In the genomic region with DNA sequence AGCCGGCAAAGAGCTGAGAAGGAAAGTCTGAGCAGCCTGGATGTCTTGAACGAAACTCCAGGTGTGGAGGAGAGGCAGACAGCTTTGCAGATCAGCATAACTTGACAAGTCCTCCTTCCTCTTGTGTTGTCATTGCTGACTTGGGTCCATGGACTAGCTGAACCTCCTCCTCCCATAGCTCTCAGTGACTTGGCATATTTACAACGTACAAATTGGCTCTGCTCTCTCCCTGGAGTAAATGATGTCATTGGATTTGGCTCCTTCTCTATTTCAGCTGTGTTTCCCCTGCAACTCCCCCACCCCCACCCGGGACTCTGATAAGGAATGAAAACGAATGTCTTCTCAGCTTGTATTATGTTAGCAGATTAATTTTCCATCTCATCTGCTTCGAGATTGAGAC, we compare ENCODE assay signal across 9 mouse cellular contexts. TPM values are rescaled to one million over a fixed set of nuclear protein-coding genes. Genes with fewer than 3 reads are reported as not detected.
DNase-seq lines count a peak whose midpoint lies in the region.
"Had no signal": no experiment of that assay in that cellular context is flagged by ENCODE, and none has a peak within 500 bp of the region (broad histone marks: within the 10 kb centered on the region; RNA-seq: fewer than 3 reads in every experiment).

No protein-coding gene starts in this region.

- intact Hi-C loops in heart, postnatal 36 days (cut with DNase I), result no loop called here

- DNase-seq in gastrocnemius, adult 18-20 months (ENCODE audit: low spot score), result peak; percentile 75
- no peak for DNase-seq in gastrocnemius, postnatal 10 days
- DNase-seq in urinary bladder, postnatal 14 days (ENCODE audit: low spot score), result peak; percentile 8
- DNase-seq in urinary bladder, adult 2 months (ENCODE audit: low spot score), result no peak
- DNase-seq in heart, postnatal 36 days, result peak; percentile 32 to 65
- no peak for DNase-seq in layer of hippocampus, adult 8-10 months (ENCODE audit: low spot score in 2 of 2)
- no peak for DNase-seq in testis, postnatal 10 days (ENCODE audit: low spot score)
- no peak for DNase-seq in testis, postnatal 14 days (ENCODE audit: low spot score)
- DNase-seq: right cerebral cortex, postnatal 25 days had no signal

RNA-seq across cellular contexts. Expression of a gene that starts 30.7 kb away (rescaled TPM):
- total RNA-seq in gastrocnemius, adult 18-20 months (2021), result 10 to 100 TPM; 33.8 to 39.2 TPM
- total RNA-seq in gastrocnemius, postnatal 10 days (2021), result 100 to 1,000 TPM; 260 to 367 TPM
- 689 and 872 TPM in 2 replicates for polyA plus RNA-seq in urinary bladder, adult 2 months (2012; rRNA removed)
- 100 to 1,000 TPM in 1 of 2 experiments, 10 to 100 TPM in 1; 86.6 to 106 TPM for total RNA-seq in heart, postnatal 36 days (2021)
- total RNA-seq in layer of hippocampus, adult 8-10 months (2022), result 10 to 100 TPM; 52.0 to 64.1 (median 54.0) TPM

Comparison
In these comparisons a context has a peak if more than half of its experiments do, and no peak if none do; other contexts are left out.
1. DNase-seq: peak in gastrocnemius, adult 18-20 months (single experiment), urinary bladder, postnatal 14 days (single experiment) and heart, postnatal 36 days (2 of 2); none in gastrocnemius, postnatal 10 days (single experiment), urinary bladder, adult 2 months (single experiment), layer of hippocampus, adult 8-10 months (0 of 2), testis, postnatal 10 days (single experiment) and testis, postnatal 14 days (single experiment).